Mouse (Mus musculus) stomach, embryonic 14.5 days (tissue): ENCODE data around the gene P4hb. TPM values are rescaled to one million over a fixed set of nuclear protein-coding genes. Genes with fewer than 3 reads are reported as not detected.
A peak's percentile ranks its signal among the peaks of the same experiment; 100 is the strongest.

Experiments
- ATAC-seq: fragments of 200-750 bp; cut with Nextera tagmentation; 2 replicates; pipeline ENCODE4 v1.8.0; 2017; ENCODE audit warnings: low read depth, moderate TSS enrichment; ENCODE audit not compliant: insufficient number of reproducible peaks, insufficient read depth, low FRiP score
- H3K27ac ChIP-seq: fragments of 300-500 bp; sonication (generic); 2 replicates; pipeline ENCODE4 v1.5.1; 2014; ENCODE audit warnings: mild to moderate bottlenecking, low read length, moderate library complexity, mixed read lengths
- H3K27me3 ChIP-seq: fragments of 300-500 bp; sonication (generic); 2 replicates; pipeline ENCODE4 v1.6.1; 2014; ENCODE audit warnings: low read length, control low read depth, mixed read lengths; ENCODE audit not compliant: control insufficient read depth, insufficient read depth
- H3K36me3 ChIP-seq: fragments of 300-500 bp; sonication (generic); 2 replicates; pipeline ENCODE4 v1.6.1; 2014; ENCODE audit warnings: mild to moderate bottlenecking, control low read depth, low read length, moderate library complexity, mixed read lengths; ENCODE audit not compliant: control insufficient read depth, insufficient read depth
- H3K4me1 ChIP-seq: fragments of 300-500 bp; sonication (generic); 2 replicates; pipeline ENCODE4 v1.6.1; 2014; ENCODE audit warnings: low read length, control low read depth, mixed read lengths; ENCODE audit not compliant: control insufficient read depth, insufficient read depth
- H3K4me2 ChIP-seq: fragments of 300-500 bp; sonication (generic); replicated peaks from 2 replicates; pipeline ENCODE4 v1.6.1; 2014; ENCODE audit warnings: low read depth, low read length, control low read depth
- H3K4me3 ChIP-seq: fragments of 300-500 bp; sonication (generic); 2 replicates; pipeline ENCODE4 v1.5.1; 2014; ENCODE audit warnings: low read depth, low read length, control low read depth
- H3K9ac ChIP-seq: fragments of 300-500 bp; sonication (generic); replicated peaks from 2 replicates; pipeline ENCODE4 v1.6.1; 2014; ENCODE audit warnings: low read depth, mild to moderate bottlenecking, control low read depth, low read length, moderate library complexity, mixed read lengths
- H3K9me3 ChIP-seq: fragments of 300-500 bp; sonication (generic); 2 replicates; pipeline ENCODE4 v1.6.1; 2016; ENCODE audit warnings: low read depth, low read length, control low read depth; ENCODE audit not compliant: control insufficient read depth
- WGBS: fragments of 180-500 bp; shearing (Covaris S2); extraction: QIAGEN DNeasy Blood & Tissue Kit; methylation state at CpG from one replicate; pipeline ENCODE4 v1.1.7; 2014; 5-methylcytosine and 5-hydroxymethylcytosine counted together
- polyA plus RNA-seq: library from polyadenylated mRNA; unstranded; fragments of >200 nt; fragmentation: Nextera tagmentation; extraction: Ambion mirVana; gene quantifications from 2 replicates; pipeline ENCODE4 v1.2.1, GENCODE M21; 2014

The P4hb gene
- polyA plus RNA-seq, 1 experiment from 2014 or later, result 768 TPM

- Histone ChIP-seq H3K4me3 (no peak overlapping the region), H3K27me3 (no peaks in the 10 kb centered on the region), H3K27ac (no peak overlapping the region), H3K4me2 (no peak overlapping the region), H3K4me1 (peaks cover 22% of the 10 kb centered on the region), H3K36me3 (peaks cover 25% of the 10 kb centered on the region), H3K9ac (no peak overlapping the region), H3K9me3 (no peaks in the 10 kb centered on the region)
- no peak for ATAC-seq
- WGBS, result 97% methylated on average over 3 of the region's 3 CpGs
Measured at GRCm38 (mm10) chr11:120545964-120546363, 27.1 kb downstream of the P4hb start.

- H3K4me1 ChIP-seq, result peaks cover 19% of the 10 kb centered on the region
- H3K4me3 ChIP-seq, result no peak overlapping the region
- H3K9me3 ChIP-seq, result no peaks in the 10 kb centered on the region
- H3K27ac ChIP-seq, result no peak overlapping the region
- ATAC-seq, result no peak
- peaks cover 25% of the 10 kb centered on the region for H3K36me3 ChIP-seq
- WGBS, result 86% methylated on average over 6 of the region's 6 CpGs
- H3K27me3 ChIP-seq, result no peaks in the 10 kb centered on the region
- no peak overlapping the region for H3K4me2 ChIP-seq
- H3K9ac ChIP-seq, result no peak overlapping the region
Measured at GRCm38 (mm10) chr11:120542376-120542775, 30.7 kb downstream of the P4hb start.

- Histone ChIP-seq H3K4me1 (peaks cover 17% of the 10 kb centered on the region), H3K9me3 (no peaks in the 10 kb centered on the region)
- ATAC-seq, result no peak
Measured at GRCm38 (mm10) chr11:120541907-120542306, 31.1 kb downstream of the P4hb start.

GRCm38 (mm10) chr11:120539285-120540014 is 33.6 kb downstream of the P4hb start:
- ATAC-seq, result peak; percentile 87
- Histone ChIP-seq H3K9me3 (no peaks in the 10 kb centered on the region), H3K36me3 (peaks cover 18% of the 10 kb centered on the region), H3K9ac (no peak overlapping the region), H3K4me1 (peaks cover 17% of the 10 kb centered on the region), H3K27ac (peak overlapping the region; percentile 89), H3K4me3 (no peak overlapping the region), H3K4me2 (peak overlapping the region; percentile 14; the same call in 1 of the 2 replicates), H3K27me3 (no peaks in the 10 kb centered on the region)
- 29% methylated on average over 10 of the region's 10 CpGs for WGBS

More at GRCm38 (mm10) chr11:120541907-120542306, 31.1 kb downstream of the P4hb start:
- Histone ChIP-seq H3K27ac (no peak overlapping the region), H3K36me3 (peaks cover 25% of the 10 kb centered on the region), H3K27me3 (no peaks in the 10 kb centered on the region), H3K4me2 (no peak overlapping the region), H3K9ac (no peak overlapping the region), H3K4me3 (no peak overlapping the region)
- WGBS, result 45% methylated on average over 4 of the region's 4 CpGs

GRCm38 (mm10) chr11:120538955-120539284 is 34.1 kb downstream of the P4hb start:
- Histone ChIP-seq H3K4me1 (peaks cover 17% of the 10 kb centered on the region), H3K27ac (peak overlapping the region; percentile 80), H3K4me2 (no peak overlapping the region), H3K27me3 (no peaks in the 10 kb centered on the region), H3K4me3 (no peak overlapping the region), H3K36me3 (peaks cover 17% of the 10 kb centered on the region), H3K9me3 (no peaks in the 10 kb centered on the region), H3K9ac (no peak overlapping the region)
- ATAC-seq, result no peak
- WGBS, result 49% methylated on average over 8 of the region's 8 CpGs

GRCm38 (mm10) chr11:120538485-120538884 is 34.6 kb downstream of the P4hb start:
- no peak for ATAC-seq
- Histone ChIP-seq H3K27ac (peak overlapping the region; percentile 80; the same call in 1 of the 2 replicates), H3K4me2 (no peak overlapping the region), H3K4me1 (peaks cover 17% of the 10 kb centered on the region), H3K4me3 (no peak overlapping the region), H3K27me3 (no peaks in the 10 kb centered on the region), H3K9me3 (no peaks in the 10 kb centered on the region), H3K36me3 (peaks cover 17% of the 10 kb centered on the region), H3K9ac (no peak overlapping the region)
- WGBS, result 72% methylated on average over 3 of the region's 3 CpGs

GRCm38 (mm10) chr11:120535804-120536203 is 37.2 kb downstream of the P4hb start:
- no peak for ATAC-seq
- Histone ChIP-seq H3K4me3 (no peak overlapping the region), H3K36me3 (no peaks in the 10 kb centered on the region), H3K9ac (no peak overlapping the region), H3K9me3 (no peaks in the 10 kb centered on the region), H3K27me3 (peaks cover 10% of the 10 kb centered on the region; the same call in 1 of the 2 replicates), H3K4me2 (no peak overlapping the region), H3K27ac (no peak overlapping the region), H3K4me1 (peaks cover 22% of the 10 kb centered on the region)
- 79% methylated on average over 3 of the region's 3 CpGs for WGBS

GRCm38 (mm10) chr11:120535145-120535544 is 37.9 kb downstream of the P4hb start:
- Histone ChIP-seq H3K9me3 (no peaks in the 10 kb centered on the region), H3K4me1 (peaks cover 27% of the 10 kb centered on the region), H3K27ac (no peak overlapping the region), H3K36me3 (no peaks in the 10 kb centered on the region), H3K9ac (no peak overlapping the region), H3K4me2 (no peak overlapping the region), H3K4me3 (no peak overlapping the region), H3K27me3 (peaks cover 14% of the 10 kb centered on the region; the same call in 1 of the 2 replicates)
- no peak for ATAC-seq
- 70% methylated on average over 3 of the region's 3 CpGs for WGBS

GRCm38 (mm10) chr11:120534093-120534492 is 39.0 kb downstream of the P4hb start:
- H3K27me3 ChIP-seq, result peaks cover 21% of the 10 kb centered on the region
- no peak overlapping the region for H3K4me2 ChIP-seq
- H3K4me3 ChIP-seq, result no peak overlapping the region
- no peaks in the 10 kb centered on the region for H3K36me3 ChIP-seq
- 84% methylated on average over 8 of the region's 8 CpGs for WGBS
- peaks cover 20% of the 10 kb centered on the region for H3K4me1 ChIP-seq
- H3K9ac ChIP-seq, result no peak overlapping the region
- H3K9me3 ChIP-seq, result no peaks in the 10 kb centered on the region
- no peak overlapping the region for H3K27ac ChIP-seq
- ATAC-seq, result no peak
